In genomic region chr9:92548603-92549002, GRCm38 (mm10) we compare ENCODE assay signal across 16 mouse cellular contexts. TPM values are rescaled to one million over a fixed set of nuclear protein-coding genes. Genes with fewer than 3 reads are reported as not detected.
DNase-seq lines count a peak whose midpoint lies in the region; ATAC-seq lines count a peak whose summit lies in the region.
"Had no signal": no experiment of that assay in that cellular context is flagged by ENCODE, and none has a peak within 500 bp of the region (broad histone marks: within the 10 kb centered on the region; RNA-seq: fewer than 3 reads in every experiment).

No protein-coding gene starts in this region.

- H3K27ac ChIP-seq in heart, embryonic 10.5 days: no peak overlapping the region
- H3K27ac ChIP-seq in midbrain, embryonic 11.5 days (ENCODE audit: low read depth, low read length): no peak overlapping the region
- H3K27ac ChIP-seq in midbrain, embryonic 14.5 days (replicated peaks; ENCODE audit: low read depth, low read length): no peak overlapping the region
- H3K27ac ChIP-seq: embryonic facial prominence, embryonic 10.5 days; forebrain, embryonic 15.5 days; hindbrain, embryonic 12.5 days; liver, embryonic 13.5 days had no signal

- no peaks in the 10 kb centered on the region for H3K9me3 ChIP-seq in heart, embryonic 10.5 days
- no peaks in the 10 kb centered on the region for H3K9me3 ChIP-seq in midbrain, embryonic 11.5 days (ENCODE audit: control insufficient read depth, low read length)
- no peaks in the 10 kb centered on the region for H3K9me3 ChIP-seq in midbrain, embryonic 14.5 days (ENCODE audit: control insufficient read depth, low read length)
- H3K9me3 ChIP-seq: embryonic facial prominence, embryonic 10.5 days; forebrain, embryonic 15.5 days; heart, embryonic 13.5 days; hindbrain, embryonic 12.5 days; liver, embryonic 13.5 days had no signal

- DNase-seq in heart, adult 18-20 months: peak; percentile 63 to 79
- no peak for DNase-seq in heart, embryonic 10.5 days (ENCODE audit: low spot score)
- peak; percentile 35 for DNase-seq in midbrain, embryonic 11.5 days (ENCODE audit: low spot score, missing footprints)
- DNase-seq in midbrain, embryonic 14.5 days: no peak
- peak; percentile 38 to 53 for DNase-seq in heart, postnatal 36 days
- DNase-seq in T-cell, adult 2 months (ENCODE audit: low spot score): no peak
- DNase-seq: cerebellum, postnatal 36 days; liver, embryonic 13.5 days; thymus, adult 18-20 months had no signal

- H3K9ac ChIP-seq in midbrain, embryonic 11.5 days (ENCODE audit: low read length): no peak overlapping the region
- H3K9ac ChIP-seq in midbrain, embryonic 14.5 days (replicated peaks; ENCODE audit: low read length): no peak overlapping the region
- H3K9ac ChIP-seq: forebrain, embryonic 15.5 days; heart, embryonic 13.5 days; hindbrain, embryonic 12.5 days; liver, embryonic 13.5 days had no signal

- ATAC-seq in midbrain, embryonic 11.5 days (ENCODE audit: low FRiP score): no peak
- no peak for ATAC-seq in midbrain, embryonic 14.5 days (ENCODE audit: low FRiP score, low TSS enrichment)
- ATAC-seq in activated CD4-positive, CD25-positive, alpha-beta regulatory T cell, adult 4 months: no peak
- ATAC-seq: forebrain, embryonic 15.5 days; midbrain, embryonic 16.5 days had no signal

- no peaks in the 10 kb centered on the region; the same call in 1 of the 2 replicates for H3K36me3 ChIP-seq in heart, embryonic 10.5 days
- no peaks in the 10 kb centered on the region for H3K36me3 ChIP-seq in midbrain, embryonic 11.5 days (ENCODE audit: control insufficient read depth, insufficient read depth, low read length)
- no peaks in the 10 kb centered on the region for H3K36me3 ChIP-seq in midbrain, embryonic 14.5 days (ENCODE audit: control insufficient read depth, insufficient read depth, low read length)
- H3K36me3 ChIP-seq: forebrain, embryonic 15.5 days; hindbrain, embryonic 12.5 days; liver, embryonic 13.5 days had no signal

- H3K4me2 ChIP-seq in midbrain, embryonic 11.5 days: no peak overlapping the region
- H3K4me2 ChIP-seq in midbrain, embryonic 14.5 days (ENCODE audit: low read length): no peak overlapping the region
- H3K4me2 ChIP-seq: forebrain, embryonic 15.5 days; heart, embryonic 13.5 days; hindbrain, embryonic 12.5 days; liver, embryonic 13.5 days had no signal

- intact Hi-C loops in heart, postnatal 36 days (cut with DNase I): loop anchor here (10.0 kb wide), 1 partner anchor 1986 kb away; the partner anchor contains the start of gene 1190002N15Rik

- no peak overlapping the region for H3K4me3 ChIP-seq in heart, embryonic 10.5 days
- H3K4me3 ChIP-seq in midbrain, embryonic 11.5 days (ENCODE audit: low read depth, low read length): no peak overlapping the region
- H3K4me3 ChIP-seq in midbrain, embryonic 14.5 days (replicated peaks; ENCODE audit: low read depth, low read length): no peak overlapping the region
- H3K4me3 ChIP-seq: embryonic facial prominence, embryonic 10.5 days; erythroblast, embryonic 14.5 days; forebrain, embryonic 15.5 days; heart, embryonic 13.5 days; hindbrain, embryonic 12.5 days; liver, embryonic 13.5 days had no signal

- WGBS in heart, embryonic 10.5 days: 56% methylated on average over 9 of the region's 9 CpGs
- 85% methylated on average over 9 of the region's 9 CpGs for WGBS in midbrain, embryonic 11.5 days
- 86% methylated on average over 9 of the region's 9 CpGs for WGBS in midbrain, embryonic 14.5 days

- H3K4me1 ChIP-seq in heart, embryonic 10.5 days: peaks cover 18% of the 10 kb centered on the region
- peaks cover 8% of the 10 kb centered on the region for H3K4me1 ChIP-seq in midbrain, embryonic 11.5 days (ENCODE audit: control insufficient read depth, insufficient read depth, low read length)
- H3K4me1 ChIP-seq in midbrain, embryonic 14.5 days (ENCODE audit: control insufficient read depth, insufficient read depth, low read length): peaks cover 3% of the 10 kb centered on the region; the same call in 1 of the 2 replicates
- H3K4me1 ChIP-seq: forebrain, embryonic 15.5 days; liver, embryonic 13.5 days had no signal

- H3K27me3 ChIP-seq in heart, embryonic 10.5 days (ENCODE audit: insufficient read depth, poor library complexity, severe bottlenecking): no peaks in the 10 kb centered on the region
- H3K27me3 ChIP-seq in midbrain, embryonic 11.5 days (ENCODE audit: control insufficient read depth, insufficient read depth, low read length): no peaks in the 10 kb centered on the region
- H3K27me3 ChIP-seq in midbrain, embryonic 14.5 days (ENCODE audit: control insufficient read depth, insufficient read depth, low read length): no peaks in the 10 kb centered on the region
- H3K27me3 ChIP-seq: forebrain, embryonic 15.5 days; heart, embryonic 13.5 days; hindbrain, embryonic 12.5 days; liver, embryonic 13.5 days had no signal

RNA-seq across cellular contexts. Expression of gene Plod2, which starts 6.6 kb away (rescaled TPM):
- total RNA-seq in heart, adult 18-20 months (2021): 10 to 100 TPM; 19.2 to 20.8 TPM
- 29.5 and 39.5 TPM in 2 replicates for polyA plus RNA-seq in heart, embryonic 10.5 days (2016; fragmentation: Nextera tagmentation; extraction: Ambion mirVana)
- polyA plus RNA-seq in midbrain, embryonic 11.5 days (2014; fragmentation: Nextera tagmentation; extraction: Ambion mirVana): 25.2 and 26.6 TPM in 2 replicates
- 7.9 and 13.1 TPM in 2 replicates for polyA plus RNA-seq in midbrain, embryonic 14.5 days (2014; fragmentation: Nextera tagmentation; extraction: Ambion mirVana)
- total RNA-seq in heart, postnatal 36 days (2021): 10 to 100 TPM; 19.3 to 20.6 TPM
- polyA plus RNA-seq in activated CD4-positive, CD25-positive, alpha-beta regulatory T cell, adult 4 months (2017; shearing (Covaris generic)): 1 to 10 TPM; 2.5 to 2.8 TPM
- polyA plus RNA-seq: erythroblast, embryonic 14.5 days had no signal

Comparison
In these comparisons a context has a peak if more than half of its experiments do, and no peak if none do; other contexts are left out.
1. DNase-seq: peak in heart, adult 18-20 months (2 of 2), midbrain, embryonic 11.5 days (single experiment) and heart, postnatal 36 days (2 of 2); none in heart, embryonic 10.5 days (single experiment), midbrain, embryonic 14.5 days (single experiment) and T-cell, adult 2 months (single experiment).